Mouse (Mus musculus) layer of hippocampus, postnatal 36 days (tissue): Measurements from ENCODE around the gene Wnt10b. TPM values are rescaled to one million over a fixed set of nuclear protein-coding genes. Genes with fewer than 3 reads are reported as not detected.

Experiments used
- DNase-seq, 2 experiments: peaks; one replicate each; pipeline ENCODE4 v3.0.0; 2022
- total RNA-seq, 2 experiments: library from RNA; stranded (reverse); gene quantifications; 2 replicates each; pipeline ENCODE4 v1.2.3; 2021

Gene Wnt10b
- total RNA-seq, 2 experiments from 2014 or later: 0.42 to 0.61 TPM

GRCm38 (mm10) chr15:98728366-98728765, 49.6 kb downstream of the Wnt10b start:
- DNase-seq: no peak

- no peak for DNase-seq
These were observed 50.3 kb downstream of the Wnt10b start, which contains the start of gene Fkbp11 for GRCm38 (mm10) chr15:98727443-98728321. Gene Fkbp11, minus strand, starts transcription at chr15:98728198.

DNA sequence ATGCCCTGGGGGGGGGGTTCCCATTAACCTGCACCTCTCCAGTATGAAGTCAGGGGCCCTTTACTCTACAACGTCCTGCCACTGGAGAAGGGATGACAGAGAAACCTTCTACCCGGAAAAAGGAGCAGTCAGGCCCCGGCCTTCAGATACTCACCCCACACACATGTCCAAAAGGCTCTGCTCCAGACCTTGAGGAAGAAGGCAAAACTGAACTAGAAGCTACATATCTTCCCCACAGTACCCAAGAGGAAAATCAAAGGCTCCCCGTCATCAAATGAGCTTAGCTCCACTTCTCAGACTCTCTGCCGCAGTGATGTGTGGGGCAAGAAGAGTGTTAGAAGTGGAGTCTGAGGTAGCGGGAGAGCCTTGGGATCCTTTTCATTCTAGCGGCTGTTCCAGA, 51.2 kb downstream of the Wnt10b start:
- no peak for DNase-seq

- DNase-seq: no peak
These were observed 51.9 kb downstream of the Wnt10b start for GRCm38 (mm10) chr15:98726079-98726478.

- DNase-seq: no peak
These were observed 53.5 kb downstream of the Wnt10b start for GRCm38 (mm10) chr15:98724441-98724840.

GRCm38 (mm10) chr15:98722854-98723253, 55.1 kb downstream of the Wnt10b start:
- no peak for DNase-seq

- DNase-seq: no peak
These were observed 55.8 kb downstream of the Wnt10b start for GRCm38 (mm10) chr15:98722191-98722590.

Other genes with a start within 250 kb of the Wnt10b start
- gene Kansl2, start 243.9 kb downstream of the Wnt10b start, total RNA-seq: 10 to 100 TPM; 62.6 to 64.2 TPM
- 10 to 100 TPM; 37.5 to 49.6 TPM for gene Ccnt1, start 207.2 kb downstream of the Wnt10b start, total RNA-seq
- gene 4930415O20Rik, start 207.1 kb downstream of the Wnt10b start, total RNA-seq: not detected
- 10 to 100 TPM; 43.7 to 48.8 TPM for gene Adcy6, start 168.1 kb downstream of the Wnt10b start, total RNA-seq
- 100 to 1,000 TPM; 198 to 206 TPM for gene Cacnb3, start 147.3 kb downstream of the Wnt10b start, total RNA-seq
- gene Ddx23, start 115.3 kb downstream of the Wnt10b start, total RNA-seq: 10 to 100 TPM; 87.5 to 92.0 TPM
- 1 to 10 TPM; 7.2 to 7.6 TPM for gene Rnd1, start 100.7 kb downstream of the Wnt10b start, total RNA-seq
- 10 to 100 TPM in 1 of 2 experiments, 1 to 10 TPM in 1; 8.0 to 10.1 TPM for gene Ccdc65, start 69.9 kb downstream of the Wnt10b start, total RNA-seq
- gene Fkbp11, start 50.0 kb downstream of the Wnt10b start, total RNA-seq: 1 to 10 TPM in 1 of 2 experiments, under 1 TPM in 1; 0.88 to 1.0 TPM
- 100 to 1,000 TPM; 792 to 841 TPM for gene Arf3, start 14.9 kb downstream of the Wnt10b start, total RNA-seq
- not detected for gene Wnt1, start 11.7 kb upstream of the Wnt10b start, total RNA-seq
- 1,000 to 10,000 TPM; 1,665 to 1,670 TPM for gene Ddn, start 31.3 kb upstream of the Wnt10b start, total RNA-seq
- gene Prkag1, start 53.4 kb upstream of the Wnt10b start, total RNA-seq: 10 to 100 TPM; 49.0 to 52.5 TPM
- 100 to 1,000 TPM in 1 of 2 experiments, 10 to 100 TPM in 1; 81.4 to 101 TPM for gene Kmt2d, start 93.1 kb upstream of the Wnt10b start, total RNA-seq
- 1 to 10 TPM; 6.8 to 7.0 TPM for gene Rhebl1, start 116.4 kb upstream of the Wnt10b start, total RNA-seq
- gene Dhh, start 120.4 kb upstream of the Wnt10b start, total RNA-seq: under 1 TPM; 0.12 to 0.15 TPM
- 10 to 100 TPM; 16.4 to 22.6 TPM for gene Lmbr1l, start 140.1 kb upstream of the Wnt10b start, total RNA-seq
- 100 to 1,000 TPM; 469 to 520 TPM for gene Tuba1b, start 156.4 kb upstream of the Wnt10b start, total RNA-seq
- gene Gm49450, start 175.4 kb upstream of the Wnt10b start, total RNA-seq: not detected
- gene Tuba1a, start 175.6 kb upstream of the Wnt10b start, total RNA-seq: 100 to 1,000 TPM; 868 to 949 TPM